Mouse (Mus musculus): ENCODE measurements at regions not wholly inside any gene's neighbourhood (a gene's known extent, or its start where the extent isn't known, plus 50 kb on each side); places are given as distances from the start of the nearest gene placed in this dataset.
A peak's percentile ranks its signal among the peaks of the same experiment; 100 is the strongest.

- no peak for DNase-seq
Measured at GRCm38 (mm10) chr9:14173631-14174323, 101.1 kb upstream of the Sesn3 start.

GRCm38 (mm10) chr9:14174324-14175040 lies 100.4 kb upstream of the Sesn3 start:
- no peak for DNase-seq
- no peak for ATAC-seq
- Histone ChIP-seq H3K4me1 (ENCODE audit: insufficient read depth) (peaks cover 16% of the 10 kb centered on the region), H3K27ac (ENCODE audit: low read depth) (no peak overlapping the region), H3K36me3 (replicated peaks; ENCODE audit: insufficient read depth, low read length) (no peaks in the 10 kb centered on the region), H3K9me3 (ENCODE audit: low read length) (no peaks in the 10 kb centered on the region), H3K4me2 (ENCODE audit: low read depth, low read length) (no peak overlapping the region), H3K9ac (replicated peaks) (no peak overlapping the region), H3K27me3 (ENCODE audit: insufficient read depth, low read length) (no peaks in the 10 kb centered on the region), H3K4me3 (ENCODE audit: low read depth, low read length) (no peak overlapping the region)
- WGBS (ENCODE audit: insufficient replicate concordance) = 73% methylated on average over 3 of the region's 3 CpGs
- TF ChIP-seq EP300 (IDR thresholded peaks at IDR 0.05; ENCODE audit: low read depth) (no peak), CTCF (IDR thresholded peaks at IDR 0.05; ENCODE audit: low read depth) (no peak)

More at GRCm38 (mm10) chr9:14173631-14174323, 101.1 kb upstream of the Sesn3 start:
- ATAC-seq = no peak
- H3K4me1 ChIP-seq (ENCODE audit: insufficient read depth) = peaks cover 16% of the 10 kb centered on the region
- H3K4me3 ChIP-seq (ENCODE audit: low read depth, low read length) = no peak overlapping the region
- no peak overlapping the region for H3K9ac ChIP-seq (replicated peaks)
- no peaks in the 10 kb centered on the region for H3K36me3 ChIP-seq (replicated peaks; ENCODE audit: insufficient read depth, low read length)
- 47% methylated on average over 11 of the region's 11 CpGs for WGBS (ENCODE audit: insufficient replicate concordance)
- H3K27me3 ChIP-seq (ENCODE audit: insufficient read depth, low read length) = no peaks in the 10 kb centered on the region
- H3K4me2 ChIP-seq (ENCODE audit: low read depth, low read length) = no peak overlapping the region
- no peak overlapping the region for H3K27ac ChIP-seq (ENCODE audit: low read depth)
- no peaks in the 10 kb centered on the region for H3K9me3 ChIP-seq (ENCODE audit: low read length)
- TF ChIP-seq EP300 (IDR thresholded peaks at IDR 0.05; ENCODE audit: low read depth) = no peak
- no peak for TF ChIP-seq CTCF (IDR thresholded peaks at IDR 0.05; ENCODE audit: low read depth)

- Histone ChIP-seq H3K9ac (replicated peaks) (no peak overlapping the region), H3K27me3 (ENCODE audit: insufficient read depth, low read length) (no peaks in the 10 kb centered on the region), H3K9me3 (ENCODE audit: low read length) (no peaks in the 10 kb centered on the region), H3K36me3 (replicated peaks; ENCODE audit: insufficient read depth, low read length) (no peaks in the 10 kb centered on the region), H3K27ac (ENCODE audit: low read depth) (no peak overlapping the region), H3K4me1 (ENCODE audit: insufficient read depth) (peaks cover 16% of the 10 kb centered on the region), H3K4me3 (ENCODE audit: low read depth, low read length) (no peak overlapping the region), H3K4me2 (ENCODE audit: low read depth, low read length) (no peak overlapping the region)
- DNase-seq (no peak), ATAC-seq (0 out of 2 replicates have a peak, but pooled peaks have one; percentile 29)
- WGBS (ENCODE audit: insufficient replicate concordance) = 39% methylated on average over 11 of the region's 11 CpGs
- TF ChIP-seq CTCF (IDR thresholded peaks at IDR 0.05; ENCODE audit: low read depth) = no peak
- no peak for TF ChIP-seq EP300 (IDR thresholded peaks at IDR 0.05; ENCODE audit: low read depth)
Measured at GRCm38 (mm10) chr9:14175041-14175881, 99.6 kb upstream of the Sesn3 start.

DNA sequence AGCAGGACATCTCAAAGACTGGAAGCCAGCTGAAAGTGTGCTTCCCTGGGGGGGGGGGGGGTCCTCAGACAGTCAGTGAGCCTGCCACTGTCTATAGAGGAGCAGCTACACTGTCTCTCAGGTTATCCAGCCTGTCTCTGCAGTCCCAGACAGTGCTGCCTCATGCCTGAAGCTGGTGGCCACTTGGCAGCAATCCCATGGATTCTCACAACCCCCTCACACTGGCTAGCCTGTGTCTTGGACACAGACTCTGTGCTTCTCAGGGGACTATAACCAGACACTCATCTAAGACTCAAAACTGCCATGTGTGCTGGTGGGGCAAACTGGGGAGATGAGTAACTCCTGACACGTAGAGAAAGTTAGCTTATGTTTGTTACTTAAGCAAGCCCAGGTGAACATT lies 95.1 kb upstream of the Sesn3 start:
- H3K4me1 ChIP-seq (ENCODE audit: insufficient read depth) = peaks cover 8% of the 10 kb centered on the region
- H3K27me3 ChIP-seq (ENCODE audit: insufficient read depth, low read length) = no peaks in the 10 kb centered on the region
- no peak for DNase-seq
- H3K36me3 ChIP-seq (replicated peaks; ENCODE audit: insufficient read depth, low read length) = no peaks in the 10 kb centered on the region
- WGBS (ENCODE audit: insufficient replicate concordance) = 87% methylated on average over 1 of the region's 1 CpGs
- H3K27ac ChIP-seq (ENCODE audit: low read depth) = no peak overlapping the region
- H3K9ac ChIP-seq (replicated peaks) = no peak overlapping the region
- no peaks in the 10 kb centered on the region for H3K9me3 ChIP-seq (ENCODE audit: low read length)
- ATAC-seq = no peak
- no peak overlapping the region for H3K4me2 ChIP-seq (ENCODE audit: low read depth, low read length)
- TF ChIP-seq CTCF (IDR thresholded peaks at IDR 0.05; ENCODE audit: low read depth) (no peak), EP300 (IDR thresholded peaks at IDR 0.05; ENCODE audit: low read depth) (no peak)
- H3K4me3 ChIP-seq (ENCODE audit: low read depth, low read length) = no peak overlapping the region

- Histone ChIP-seq H3K4me1 (ENCODE audit: insufficient read depth) (0 out of 2 replicates have a peak, but pooled peaks cover 4% of the 10 kb centered on the region), H3K27me3 (ENCODE audit: insufficient read depth, low read length) (no peaks in the 10 kb centered on the region), H3K36me3 (replicated peaks; ENCODE audit: insufficient read depth, low read length) (no peaks in the 10 kb centered on the region), H3K9ac (replicated peaks) (no peak overlapping the region), H3K9me3 (ENCODE audit: low read length) (no peaks in the 10 kb centered on the region), H3K4me3 (ENCODE audit: low read depth, low read length) (no peak overlapping the region), H3K4me2 (ENCODE audit: low read depth, low read length) (no peak overlapping the region), H3K27ac (ENCODE audit: low read depth) (no peak overlapping the region)
- no peak for TF ChIP-seq EP300 (IDR thresholded peaks at IDR 0.05; ENCODE audit: low read depth)
- TF ChIP-seq CTCF (IDR thresholded peaks at IDR 0.05; ENCODE audit: low read depth) = no peak
- 77% methylated on average over 4 of the region's 4 CpGs for WGBS (ENCODE audit: insufficient replicate concordance)
- DNase-seq (no peak), ATAC-seq (no peak)
Measured at GRCm38 (mm10) chr9:14184261-14184660, 90.6 kb upstream of the Sesn3 start.

DNA sequence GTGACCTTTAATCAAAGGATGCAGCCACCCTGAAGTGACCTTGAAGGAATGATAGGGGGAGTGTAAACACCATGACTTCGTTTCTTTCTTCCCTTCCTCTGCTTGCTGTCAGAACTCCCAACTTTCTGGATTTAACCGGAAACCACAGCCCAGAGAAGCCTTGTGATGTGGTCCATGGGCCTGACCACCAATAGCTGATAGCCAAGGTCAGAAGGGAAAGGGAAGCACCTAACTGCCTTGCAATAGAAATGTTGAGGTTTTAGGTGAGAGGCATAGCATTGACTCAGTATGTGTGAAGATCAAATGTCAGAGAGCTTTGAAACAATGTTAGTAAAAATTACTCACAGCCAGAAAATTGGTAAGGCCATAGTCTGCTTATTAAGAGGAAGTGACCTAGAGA lies 89.2 kb upstream of the Sesn3 start:
- TF ChIP-seq EP300 (IDR thresholded peaks at IDR 0.05; ENCODE audit: low read depth) (no peak), CTCF (IDR thresholded peaks at IDR 0.05; ENCODE audit: low read depth) (no peak)
- WGBS (ENCODE audit: insufficient replicate concordance) = 40% methylated on average over 2 of the region's 2 CpGs
- DNase-seq (no peak), ATAC-seq (no peak)
- H3K27me3 ChIP-seq (ENCODE audit: insufficient read depth, low read length) = no peaks in the 10 kb centered on the region
- H3K9ac ChIP-seq (replicated peaks) = no peak overlapping the region
- no peak overlapping the region for H3K4me3 ChIP-seq (ENCODE audit: low read depth, low read length)
- H3K4me1 ChIP-seq (ENCODE audit: insufficient read depth) = 0 out of 2 replicates have a peak, but pooled peaks cover 4% of the 10 kb centered on the region
- H3K9me3 ChIP-seq (ENCODE audit: low read length) = no peaks in the 10 kb centered on the region
- no peak overlapping the region for H3K4me2 ChIP-seq (ENCODE audit: low read depth, low read length)
- H3K36me3 ChIP-seq (replicated peaks; ENCODE audit: insufficient read depth, low read length) = no peaks in the 10 kb centered on the region
- H3K27ac ChIP-seq (ENCODE audit: low read depth) = no peak overlapping the region
